Mouse (Mus musculus) heart, adult 9 months (tissue): ENCODE results near the gene Usp49.

Experiments
- DNase-seq, 2 experiments: peaks; one replicate each; pipeline ENCODE4 v3.0.0; 2022; ENCODE audit warnings: low spot score in 2 of 2

The Usp49 gene

DNA sequence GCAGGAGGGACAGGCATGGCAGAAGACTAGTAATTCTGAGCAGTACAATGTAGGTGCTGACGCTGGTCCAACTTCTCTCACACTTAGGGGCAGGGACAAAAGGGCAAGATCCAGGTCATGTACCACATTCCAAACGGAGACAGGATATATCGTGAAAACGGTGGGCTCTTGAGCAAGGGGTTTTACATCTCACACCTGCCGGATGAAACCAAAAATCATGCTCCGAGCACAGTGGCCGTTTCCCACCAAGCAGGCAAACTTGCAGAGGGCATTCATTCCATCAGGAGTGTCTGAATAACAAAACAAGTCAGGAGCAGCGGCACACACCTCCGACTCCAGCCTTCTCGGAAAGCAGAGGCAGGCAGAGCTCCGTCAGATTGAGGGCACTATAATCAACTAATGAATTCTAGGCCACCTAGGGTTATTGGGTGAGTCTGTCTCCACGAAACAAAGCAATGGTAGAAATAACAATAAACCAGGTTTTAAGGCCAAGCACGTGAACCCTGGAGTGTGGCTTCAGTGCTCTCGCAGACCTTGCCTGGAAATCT lies 105.1 kb downstream of the Usp49 start:
- DNase-seq, result no peak
